Mouse (Mus musculus): ENCODE measurements at regions not wholly inside any gene's neighbourhood (a gene's known extent, or its start where the extent isn't known, plus 50 kb on each side); places are given as distances from the start of the nearest gene placed in this dataset.

GRCm38 (mm10) chr1:89385111-89385510 is 69.5 kb upstream of the Agap1 start:
- no peak for DNase-seq

- DNase-seq = no peak
These were observed 61.9 kb upstream of the Agap1 start for GRCm38 (mm10) chr1:89392711-89393110.

- DNase-seq = no peak
These were observed 60.1 kb upstream of the Agap1 start for GRCm38 (mm10) chr1:89394471-89394870.

GRCm38 (mm10) chr1:89400734-89401202 is 53.8 kb upstream of the Agap1 start:
- no peak for DNase-seq

GRCm38 (mm10) chr1:89402513-89403210 is 51.9 kb upstream of the Agap1 start:
- DNase-seq = no peak

- DNase-seq = no peak
These were observed 51.0 kb upstream of the Agap1 start for GRCm38 (mm10) chr1:89403551-89404050.
